Mouse (Mus musculus) heart, adult 2 months (tissue): ENCODE measurements around the gene Epb41l4b.

ENCODE experiments used
- CTCF ChIP-seq: fragments of 200-600 bp; IDR thresholded peaks from 2 replicates; pipeline ENCODE4 v1.8.1; 2022; ENCODE audit warnings: antibody characterized with exemption, mild to moderate bottlenecking, moderate library complexity
- EP300 ChIP-seq: fragments of 200-500 bp; IDR thresholded peaks from 2 replicates; pipeline ENCODE4 v1.6.1; 2011; ENCODE audit warnings: low read depth, low read length, control low read depth; ENCODE audit not compliant: insufficient read depth
- POLR2A ChIP-seq: fragments of 200-500 bp; IDR thresholded peaks from 2 replicates; pipeline ENCODE4 v1.6.1; 2011; ENCODE audit warnings: mild to moderate bottlenecking, low read depth, low read length, control low read depth; ENCODE audit not compliant: insufficient read depth

- TF ChIP-seq CTCF (no peak), POLR2A (no peak), EP300 (no peak)
These were observed 45.8 kb downstream of the Epb41l4b start for GRCm38 (mm10) chr4:57097411-57097810.
